8 mouse cellular contexts compared by ENCODE assay signal in the genomic region with DNA sequence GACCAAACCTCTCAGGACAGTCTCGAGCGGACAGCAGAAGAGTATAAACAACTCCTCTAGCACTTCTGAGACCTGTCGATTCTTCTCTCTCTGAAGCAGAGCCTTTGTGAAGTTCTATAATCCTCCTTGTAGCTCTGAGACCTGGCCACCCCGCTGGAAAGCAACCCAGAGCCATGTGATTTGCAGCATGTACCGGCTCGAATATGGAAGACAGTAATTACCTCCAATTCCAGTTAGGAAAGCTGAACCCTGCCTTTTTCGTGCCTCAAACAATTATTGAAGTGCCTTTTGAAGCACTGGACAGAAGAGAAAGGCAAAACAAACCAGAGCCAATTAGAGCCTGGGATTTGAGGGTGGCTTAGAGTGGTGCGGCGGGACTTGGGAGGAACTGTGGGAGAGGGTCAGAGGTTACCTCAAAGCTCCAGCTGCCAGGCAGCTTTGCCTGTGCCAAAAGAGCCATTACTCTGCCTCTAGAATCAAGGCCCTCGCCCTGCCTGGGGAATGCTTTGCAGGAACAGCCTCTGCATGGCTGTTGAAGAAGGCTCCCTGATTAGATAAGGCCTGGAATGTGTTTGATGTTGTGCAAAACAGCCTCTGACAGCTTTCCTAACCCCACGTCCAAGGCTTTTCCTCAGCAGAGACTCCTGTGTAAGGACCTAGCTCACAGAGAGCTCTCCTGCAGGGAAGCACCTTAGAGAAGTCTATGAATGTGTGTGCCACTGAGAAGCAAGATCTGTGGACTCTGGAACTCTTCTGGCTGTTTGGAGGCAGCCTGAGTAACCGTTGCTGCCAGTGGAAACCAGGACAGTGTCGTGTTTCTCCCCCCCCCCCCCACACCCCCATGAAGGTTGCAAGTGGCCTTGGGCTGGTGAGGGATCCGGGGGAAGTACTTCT.
DNase-seq lines count a peak whose midpoint lies in the region; ATAC-seq and TF ChIP-seq lines count a peak whose summit lies in the region.

No protein-coding gene starts in this region.

- H3K9me3 ChIP-seq in intestine, postnatal 0 days (ENCODE audit: control insufficient read depth): no peaks in the 10 kb centered on the region

- no peak for TF ChIP-seq CTCF in intestine, postnatal 0 days (IDR thresholded peaks at IDR 0.05; ENCODE audit: low read depth)

- H3K36me3 ChIP-seq in intestine, postnatal 0 days (ENCODE audit: control insufficient read depth, insufficient read depth): no peaks in the 10 kb centered on the region

- H3K27me3 ChIP-seq in intestine, postnatal 0 days (replicated peaks; ENCODE audit: control insufficient read depth, insufficient read depth, low read length): no peaks in the 10 kb centered on the region

- H3K4me1 ChIP-seq in intestine, postnatal 0 days (replicated peaks; ENCODE audit: control insufficient read depth, insufficient read depth, low read length): 0 out of 2 replicates have a peak, but pooled peaks cover 13% of the 10 kb centered on the region

- peak; percentile 50 for ATAC-seq in intestine, postnatal 0 days

- peak; percentile 40 for DNase-seq in gastrocnemius, adult 18-20 months (ENCODE audit: low spot score)
- DNase-seq in gastrocnemius, postnatal 10 days: no peak
- peak; percentile 78 to 89 for DNase-seq in heart, adult 18-20 months
- DNase-seq in lung, adult 18-20 months: peak; percentile 84 to 85
- peak; percentile 67 for DNase-seq in skeletal muscle tissue, adult 2 months (ENCODE audit: low read depth, low spot score)
- DNase-seq in right cerebral cortex, postnatal 4 days: no peak
- no peak for DNase-seq in c-Kit-positive CD71-positive TER-119-positive erythroid progenitor cells, embryonic 14.5 days (ENCODE audit: low spot score)

- H3K9ac ChIP-seq in intestine, postnatal 0 days (ENCODE audit: low read depth, low read length): no peak overlapping the region

- H3K27ac ChIP-seq in intestine, postnatal 0 days (ENCODE audit: low read depth, low read length): peak overlapping the region; percentile 35

- H3K4me2 ChIP-seq in intestine, postnatal 0 days (replicated peaks; ENCODE audit: low read depth): no peak overlapping the region

- WGBS in intestine, postnatal 0 days: 16% methylated on average over 14 of the region's 14 CpGs

- no peak overlapping the region for H3K4me3 ChIP-seq in intestine, postnatal 0 days (ENCODE audit: low read depth, low read length)

Comparison
In these comparisons a context has a peak if more than half of its experiments do, and no peak if none do; other contexts are left out.
1. DNase-seq: peak in gastrocnemius, adult 18-20 months (single experiment), heart, adult 18-20 months (2 of 2), lung, adult 18-20 months (2 of 2) and skeletal muscle tissue, adult 2 months (single experiment); none in gastrocnemius, postnatal 10 days (single experiment), right cerebral cortex, postnatal 4 days (single experiment) and c-Kit-positive CD71-positive TER-119-positive erythroid progenitor cells, embryonic 14.5 days (single experiment).